Mouse (Mus musculus) cerebellum, adult 2 months (tissue): ENCODE measurements around the gene Mapk10.

Source experiments
- CTCF ChIP-seq: fragments of 200-500 bp; IDR thresholded peaks from 2 replicates; pipeline ENCODE4 v1.5.1; 2011; ENCODE audit warnings: low read depth, mild to moderate bottlenecking, control low read depth, low read length, moderate library complexity, borderline replicate concordance; ENCODE audit not compliant: insufficient read depth
- POLR2A ChIP-seq: fragments of 200-500 bp; IDR thresholded peaks from 2 replicates; pipeline ENCODE4 v1.6.1; 2011; ENCODE audit warnings: low read length, control low read depth, borderline replicate concordance; ENCODE audit not compliant: insufficient read depth

DNA sequence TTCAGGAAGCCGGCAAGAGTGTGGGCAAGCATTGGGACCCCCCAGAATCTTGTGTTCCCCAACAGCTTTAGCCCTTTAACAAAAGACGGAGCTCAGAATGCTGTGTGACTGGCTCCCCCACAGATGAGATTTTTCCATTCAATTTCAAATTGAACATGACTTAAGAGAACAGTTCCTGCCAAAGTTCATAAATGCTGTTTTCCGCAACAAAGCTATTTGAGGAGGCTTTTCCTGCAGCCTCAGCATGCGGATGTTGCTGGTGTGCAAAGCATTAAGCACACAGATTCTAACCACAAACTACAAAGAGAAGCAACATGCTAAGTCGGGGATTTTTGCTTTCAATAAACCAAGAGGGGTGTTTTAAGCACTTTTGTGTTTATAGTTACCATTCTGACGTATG, 281.0 kb downstream of the Mapk10 start:
- TF ChIP-seq CTCF (no peak), POLR2A (no peak)
